Mouse (Mus musculus) C2C12 (cell line): Measurements from ENCODE around the gene Gpatch1.

Experiments used
- CTCF ChIP-seq: IDR thresholded peaks from one replicate; pipeline ENCODE4 v1.5.1; 2011; ENCODE audit not compliant: control insufficient read depth, insufficient read depth, insufficient read length
- MAX ChIP-seq: IDR thresholded peaks from one replicate; pipeline ENCODE4 v1.6.1; 2011; ENCODE audit warnings: mild to moderate bottlenecking, control low read depth

- TF ChIP-seq CTCF: no peak
- no peak for TF ChIP-seq MAX
Measured at GRCm38 (mm10) chr7:35355303-35355872, 37.1 kb upstream of the Gpatch1 start.
